Mouse (Mus musculus): ENCODE measurements at regions not wholly inside any gene's neighbourhood (a gene's known extent, or its start where the extent isn't known, plus 50 kb on each side); places are given as distances from the start of the nearest gene placed in this dataset.
A peak's percentile ranks its signal among the peaks of the same experiment; 100 is the strongest.

- Histone ChIP-seq H3K4me3 (ENCODE audit: insufficient read depth, low read depth, low read length) (no peak overlapping the region), H3K4me1 (ENCODE audit: control insufficient read depth, insufficient read depth, low read length) (peaks cover 13% of the 10 kb centered on the region; the same call in 1 of the 2 replicates), H3K36me3 (ENCODE audit: control insufficient read depth, insufficient read depth, low read length) (no peaks in the 10 kb centered on the region), H3K79me2 (ENCODE audit: control insufficient read depth, insufficient read depth, low read length) (no peaks in the 10 kb centered on the region), H3K27ac (replicated peaks; ENCODE audit: insufficient read depth, low read depth, low read length) (peak overlapping the region; percentile 73), H3K9ac (ENCODE audit: low read depth, low read length) (no peak overlapping the region), H3K27me3 (ENCODE audit: control insufficient read depth, insufficient read depth, low read length) (no peaks in the 10 kb centered on the region)
- WGBS: 10% methylated on average over 1 of the region's 1 CpGs
- no peak for TF ChIP-seq POLR2A (IDR thresholded peaks at IDR 0.05; ENCODE audit: extremely low read depth, insufficient read depth, low read length)
- DNase-seq (ENCODE audit: extremely low read depth, low read depth, low spot score): peak; percentile 92
These were observed 221.3 kb downstream of the Gm10295 start for GRCm38 (mm10) chr7:71129981-71130380.

- Histone ChIP-seq H3K4me1 (ENCODE audit: control insufficient read depth, insufficient read depth, low read length) (peaks cover 13% of the 10 kb centered on the region; the same call in 1 of the 2 replicates), H3K9ac (ENCODE audit: low read depth, low read length) (no peak overlapping the region), H3K4me3 (ENCODE audit: insufficient read depth, low read depth, low read length) (no peak overlapping the region), H3K36me3 (ENCODE audit: control insufficient read depth, insufficient read depth, low read length) (no peaks in the 10 kb centered on the region), H3K27me3 (ENCODE audit: control insufficient read depth, insufficient read depth, low read length) (no peaks in the 10 kb centered on the region), H3K79me2 (ENCODE audit: control insufficient read depth, insufficient read depth, low read length) (no peaks in the 10 kb centered on the region), H3K27ac (replicated peaks; ENCODE audit: insufficient read depth, low read depth, low read length) (peak overlapping the region; percentile 43; the same call in 1 of the 2 replicates)
- peak; percentile 90 for DNase-seq (ENCODE audit: extremely low read depth, low read depth, low spot score)
- TF ChIP-seq POLR2A (IDR thresholded peaks at IDR 0.05; ENCODE audit: extremely low read depth, insufficient read depth, low read length): no peak
- no peak for TF ChIP-seq CTCF (IDR thresholded peaks at IDR 0.05; ENCODE audit: low read depth, low read length)
- 16% methylated on average over 3 of the region's 3 CpGs for WGBS
These were observed 222.4 kb downstream of the Gm10295 start for GRCm38 (mm10) chr7:71128928-71129327.

GRCm38 (mm10) chr7:71121453-71121852 lies 229.8 kb downstream of the Gm10295 start:
- H3K27ac ChIP-seq (replicated peaks; ENCODE audit: insufficient read depth, low read depth, low read length): no peak overlapping the region
- no peaks in the 10 kb centered on the region for H3K27me3 ChIP-seq (ENCODE audit: control insufficient read depth, insufficient read depth, low read length)
- H3K4me1 ChIP-seq (ENCODE audit: control insufficient read depth, insufficient read depth, low read length): peaks cover 6% of the 10 kb centered on the region; the same call in 1 of the 2 replicates
- DNase-seq (ENCODE audit: extremely low read depth, low read depth, low spot score): no peak
- no peaks in the 10 kb centered on the region for H3K79me2 ChIP-seq (ENCODE audit: control insufficient read depth, insufficient read depth, low read length)
- WGBS: 88% methylated on average over 5 of the region's 5 CpGs
- TF ChIP-seq POLR2A (IDR thresholded peaks at IDR 0.05; ENCODE audit: extremely low read depth, insufficient read depth, low read length): no peak
- TF ChIP-seq CTCF (IDR thresholded peaks at IDR 0.05; ENCODE audit: low read depth, low read length): no peak
- H3K36me3 ChIP-seq (ENCODE audit: control insufficient read depth, insufficient read depth, low read length): no peaks in the 10 kb centered on the region
- H3K4me3 ChIP-seq (ENCODE audit: insufficient read depth, low read depth, low read length): no peak overlapping the region
- H3K9ac ChIP-seq (ENCODE audit: low read depth, low read length): no peak overlapping the region

- 97% methylated on average over 4 of the region's 4 CpGs for WGBS
These were observed 230.3 kb downstream of the Gm10295 start for GRCm38 (mm10) chr7:71120975-71121374.

GRCm38 (mm10) chr7:71119987-71120386 lies 231.3 kb downstream of the Gm10295 start:
- no peak overlapping the region for H3K27ac ChIP-seq (replicated peaks; ENCODE audit: insufficient read depth, low read depth, low read length)
- 30% methylated on average over 6 of the region's 6 CpGs for WGBS
- H3K4me3 ChIP-seq (ENCODE audit: insufficient read depth, low read depth, low read length): no peak overlapping the region
- no peaks in the 10 kb centered on the region for H3K27me3 ChIP-seq (ENCODE audit: control insufficient read depth, insufficient read depth, low read length)
- no peaks in the 10 kb centered on the region for H3K79me2 ChIP-seq (ENCODE audit: control insufficient read depth, insufficient read depth, low read length)
- peak; percentile 74 for DNase-seq (ENCODE audit: extremely low read depth, low read depth, low spot score)
- no peaks in the 10 kb centered on the region for H3K36me3 ChIP-seq (ENCODE audit: control insufficient read depth, insufficient read depth, low read length)
- no peak overlapping the region for H3K9ac ChIP-seq (ENCODE audit: low read depth, low read length)
- peaks cover 6% of the 10 kb centered on the region; the same call in 1 of the 2 replicates for H3K4me1 ChIP-seq (ENCODE audit: control insufficient read depth, insufficient read depth, low read length)
- TF ChIP-seq POLR2A (IDR thresholded peaks at IDR 0.05; ENCODE audit: extremely low read depth, insufficient read depth, low read length) (no peak), CTCF (IDR thresholded peaks at IDR 0.05; ENCODE audit: low read depth, low read length) (no peak)

More at GRCm38 (mm10) chr7:71120975-71121374, 230.3 kb downstream of the Gm10295 start:
- DNase-seq (ENCODE audit: extremely low read depth, low read depth, low spot score): no peak
- Histone ChIP-seq H3K27me3 (ENCODE audit: control insufficient read depth, insufficient read depth, low read length) (no peaks in the 10 kb centered on the region), H3K36me3 (ENCODE audit: control insufficient read depth, insufficient read depth, low read length) (no peaks in the 10 kb centered on the region), H3K4me3 (ENCODE audit: insufficient read depth, low read depth, low read length) (no peak overlapping the region), H3K79me2 (ENCODE audit: control insufficient read depth, insufficient read depth, low read length) (no peaks in the 10 kb centered on the region), H3K27ac (replicated peaks; ENCODE audit: insufficient read depth, low read depth, low read length) (no peak overlapping the region), H3K4me1 (ENCODE audit: control insufficient read depth, insufficient read depth, low read length) (peaks cover 6% of the 10 kb centered on the region; the same call in 1 of the 2 replicates), H3K9ac (ENCODE audit: low read depth, low read length) (no peak overlapping the region)
- TF ChIP-seq POLR2A (IDR thresholded peaks at IDR 0.05; ENCODE audit: extremely low read depth, insufficient read depth, low read length): no peak
- no peak for TF ChIP-seq CTCF (IDR thresholded peaks at IDR 0.05; ENCODE audit: low read depth, low read length)

GRCm38 (mm10) chr7:71107101-71107500 lies 244.2 kb downstream of the Gm10295 start:
- Histone ChIP-seq H3K79me2 (ENCODE audit: control insufficient read depth, insufficient read depth, low read length) (no peaks in the 10 kb centered on the region), H3K4me3 (ENCODE audit: insufficient read depth, low read depth, low read length) (no peak overlapping the region), H3K9ac (ENCODE audit: low read depth, low read length) (no peak overlapping the region), H3K27ac (replicated peaks; ENCODE audit: insufficient read depth, low read depth, low read length) (no peak overlapping the region), H3K4me1 (ENCODE audit: control insufficient read depth, insufficient read depth, low read length) (no peaks in the 10 kb centered on the region), H3K27me3 (ENCODE audit: control insufficient read depth, insufficient read depth, low read length) (no peaks in the 10 kb centered on the region), H3K36me3 (ENCODE audit: control insufficient read depth, insufficient read depth, low read length) (no peaks in the 10 kb centered on the region)
- WGBS: 92% methylated on average over 6 of the region's 6 CpGs
- no peak for DNase-seq (ENCODE audit: extremely low read depth, low read depth, low spot score)
- no peak for TF ChIP-seq CTCF (IDR thresholded peaks at IDR 0.05; ENCODE audit: low read depth, low read length)
- no peak for TF ChIP-seq POLR2A (IDR thresholded peaks at IDR 0.05; ENCODE audit: extremely low read depth, insufficient read depth, low read length)
